Mouse (Mus musculus): ENCODE data around the gene Gatad1. TPM values are rescaled to one million over a fixed set of nuclear protein-coding genes. Genes with fewer than 3 reads are reported as not detected.

Gatad1 gene
- polyA plus RNA-seq, 1 experiment from 2014 or later: 56.9 TPM

- Histone ChIP-seq H3K4me2 (ENCODE audit: low read length) (peak within 1 kb of the TSS; percentile 81), H3K27ac (ENCODE audit: low read length) (peak within 1 kb of the TSS; percentile 44), H3K36me3 (ENCODE audit: control insufficient read depth, insufficient read depth) (peaks cover 5% of the 10 kb centered on the region), H3K4me1 (replicated peaks; ENCODE audit: control insufficient read depth, insufficient read depth, low read length) (peaks cover 17% of the 10 kb centered on the region), H3K9me3 (ENCODE audit: control insufficient read depth, low read length) (no peaks in the 10 kb centered on the region), H3K27me3 (replicated peaks; ENCODE audit: control insufficient read depth, insufficient read depth, low read length) (no peaks in the 10 kb centered on the region), H3K9ac (replicated peaks; ENCODE audit: low read depth, low read length) (peak within 1 kb of the TSS; percentile 67), H3K4me3 (replicated peaks; ENCODE audit: low read length) (peak within 1 kb of the TSS; percentile 61)
- under 1% methylated on average over 50 of the region's 50 CpGs for WGBS
- ATAC-seq: peak; percentile 99
Measured at GRCm38 (mm10) chr5:3595693-3596398, 61.1 kb downstream of the Gatad1 start, which contains the start of gene Pex1. TSS of gene Pex1 (plus strand) at chr5:3596066.

Small RNA genes within 50 kb of the gene (microRNA-seq; reads per million reads assigned to microRNA genes)
- gene Gm22926 (not detected), gene Gm26238 (not detected)

Other genes with a start within 250 kb of the Gatad1 start
- 25.5 and 27.9 TPM in 2 replicates for gene Fam133b, start 113.4 kb downstream of the Gatad1 start, polyA plus RNA-seq (2015; fragmentation: Nextera tagmentation; extraction: Ambion mirVana)
- 2.2 and 3.5 TPM in 2 replicates for gene 1700109H08Rik, start 85.6 kb downstream of the Gatad1 start, polyA plus RNA-seq (2015; fragmentation: Nextera tagmentation; extraction: Ambion mirVana)
- 24.8 and 27.3 TPM in 2 replicates for gene Pex1, start 61.1 kb downstream of the Gatad1 start, polyA plus RNA-seq (2015; fragmentation: Nextera tagmentation; extraction: Ambion mirVana)
- gene Rbm48, start 60.6 kb downstream of the Gatad1 start, polyA plus RNA-seq (2015; fragmentation: Nextera tagmentation; extraction: Ambion mirVana): 18.2 and 19.0 TPM in 2 replicates
- not detected in 2 replicates for gene Tmbim7, start 6.0 kb downstream of the Gatad1 start, polyA plus RNA-seq (2015; fragmentation: Nextera tagmentation; extraction: Ambion mirVana)
- 19.2 and 20.2 TPM in 2 replicates for gene Ankib1, start 145.7 kb upstream of the Gatad1 start, polyA plus RNA-seq (2015; fragmentation: Nextera tagmentation; extraction: Ambion mirVana)
- 68.8 and 72.8 TPM in 2 replicates for gene Krit1, start 146.0 kb upstream of the Gatad1 start, polyA plus RNA-seq (2015; fragmentation: Nextera tagmentation; extraction: Ambion mirVana)
- 0.11 and 0.14 TPM in 2 replicates for gene Lrrd1, start 188.0 kb upstream of the Gatad1 start, polyA plus RNA-seq (2015; fragmentation: Nextera tagmentation; extraction: Ambion mirVana)
- 8.6 and 10.9 TPM in 2 replicates for gene Mterf1a, start 236.7 kb upstream of the Gatad1 start, polyA plus RNA-seq (2015; fragmentation: Nextera tagmentation; extraction: Ambion mirVana)